15 mouse cellular contexts compared by ENCODE assay signal in genomic region chr3:85812010-85812409, GRCm38 (mm10). TPM values are rescaled to one million over a fixed set of nuclear protein-coding genes. Genes with fewer than 3 reads are reported as not detected.
"Had no signal": no experiment of that assay in that cellular context is flagged by ENCODE, and none has a peak within 500 bp of the region (broad histone marks: within the 10 kb centered on the region; RNA-seq: fewer than 3 reads in every experiment).

No protein-coding gene starts in this region.

- H3K4me1 ChIP-seq: limb, embryonic 15.5 days had no signal

- H3K27ac ChIP-seq: limb, embryonic 12.5 days; limb, embryonic 15.5 days; macrophage; midbrain, embryonic 10.5 days had no signal

- H3K4me2 ChIP-seq: limb, embryonic 12.5 days; limb, embryonic 15.5 days; lung, embryonic 14.5 days had no signal

- H3K36me3 ChIP-seq: limb, embryonic 12.5 days; limb, embryonic 15.5 days; midbrain, embryonic 10.5 days had no signal

- H3K27me3 ChIP-seq: limb, embryonic 12.5 days; limb, embryonic 15.5 days had no signal

- DNase-seq: kidney, adult 18-20 months; kidney, adult 9 months; kidney, postnatal 14 days; left cerebral cortex, postnatal 4 days; lung, embryonic 14.5 days; midbrain, embryonic 14.5 days; thymus, adult 18-20 months; thymus, postnatal 36 days had no signal

- H3K9ac ChIP-seq: limb, embryonic 12.5 days; limb, embryonic 15.5 days; lung, embryonic 14.5 days had no signal

- ATAC-seq: intestine, embryonic 16.5 days; lung, postnatal 0 days had no signal

- H3K4me3 ChIP-seq: limb, embryonic 12.5 days; limb, embryonic 15.5 days; midbrain, embryonic 10.5 days had no signal

- H3K9me3 ChIP-seq: limb, embryonic 12.5 days; limb, embryonic 15.5 days; midbrain, embryonic 10.5 days had no signal

RNA-seq across cellular contexts. Expression of gene Fam160a1, which starts 5.1 kb away (rescaled TPM):
- total RNA-seq: megakaryocyte, adult 5-6 weeks had no signal
- polyA plus RNA-seq: macrophage had no signal
